Mouse (Mus musculus) liver, adult 2 months (tissue): Measurements from ENCODE around the gene Rhobtb1. TPM values are rescaled to one million over a fixed set of nuclear protein-coding genes. Genes with fewer than 3 reads are reported as not detected.
A peak's percentile ranks its signal among the peaks of the same experiment; 100 is the strongest.

Experiments used
- DNase-seq: peaks from one replicate; pipeline ENCODE4 v3.0.0-alpha.2; 2011; ENCODE audit warnings: low read depth, low spot score; ENCODE audit errors: extremely low read depth
- H3K27ac ChIP-seq: fragments of 200-500 bp; replicated peaks from 2 replicates; pipeline ENCODE4 v1.5.1; 2012; ENCODE audit warnings: low read depth, mild to moderate bottlenecking, control low read depth, inconsistent platforms, low read length; ENCODE audit not compliant: insufficient read depth
- H3K27me3 ChIP-seq: fragments of 200-500 bp; 2 replicates; pipeline ENCODE4 v1.6.1; 2012; ENCODE audit warnings: mild to moderate bottlenecking, moderate library complexity, low read length, inconsistent platforms; ENCODE audit not compliant: control insufficient read depth, insufficient read depth
- H3K36me3 ChIP-seq: fragments of 200-500 bp; 2 replicates; pipeline ENCODE4 v1.6.1; 2012; ENCODE audit warnings: low read length, inconsistent platforms; ENCODE audit not compliant: control insufficient read depth, insufficient read depth
- H3K4me1 ChIP-seq: fragments of 200-500 bp; 2 replicates; pipeline ENCODE4 v1.6.1; 2011; ENCODE audit warnings: low read length; ENCODE audit not compliant: control insufficient read depth, insufficient read depth
- H3K4me3 ChIP-seq: fragments of 200-500 bp; 2 replicates; pipeline ENCODE4 v1.5.1; 2011; ENCODE audit warnings: low read depth, mild to moderate bottlenecking, control low read depth, low read length, moderate library complexity; ENCODE audit not compliant: insufficient read depth
- H3K79me2 ChIP-seq: fragments of 200-500 bp; 2 replicates; pipeline ENCODE4 v1.6.1; 2012; ENCODE audit warnings: inconsistent platforms, mild to moderate bottlenecking, low read length, moderate library complexity; ENCODE audit not compliant: control insufficient read depth, insufficient read depth
- H3K9ac ChIP-seq: fragments of 200-500 bp; 2 replicates; pipeline ENCODE4 v1.6.1; 2012; ENCODE audit warnings: low read depth, mild to moderate bottlenecking, control low read depth, inconsistent platforms, low read length
- CTCF ChIP-seq: fragments of 200-500 bp; IDR thresholded peaks from 2 replicates; pipeline ENCODE4 v1.5.1; 2011; ENCODE audit warnings: low read depth, low read length, control low read depth
- POLR2A ChIP-seq: fragments of 200-500 bp; IDR thresholded peaks from 2 replicates; pipeline ENCODE4 v1.6.1; 2011; ENCODE audit warnings: low read length, control low read depth; ENCODE audit not compliant: insufficient read depth; ENCODE audit errors: extremely low read depth
- WGBS: fragments of 180-500 bp; shearing (Covaris S2); methylation state at CpG from one replicate; pipeline ENCODE4 v1.1.7; 2018; 5-methylcytosine and 5-hydroxymethylcytosine counted together
- polyA plus RNA-seq: library from polyadenylated mRNA; depleted of rRNA; stranded (reverse); fragments of >200 nt; gene quantifications from 2 replicates; pipeline ENCODE4 v1.2.3, GENCODE M21; 2012
- total RNA-seq: library from RNA; depleted of rRNA; stranded (reverse); fragments of >200 nt; gene quantifications from 2 replicates; pipeline ENCODE4 v1.2.3, GENCODE M21; 2014

Rhobtb1 gene
- total and polyA plus RNA-seq, 2 experiments: 14.3 to 47.9 TPM

- no peaks in the 10 kb centered on the region for H3K36me3 ChIP-seq
- H3K27me3 ChIP-seq: no peaks in the 10 kb centered on the region
- no peak overlapping the region for H3K4me3 ChIP-seq
- no peak overlapping the region for H3K27ac ChIP-seq
- TF ChIP-seq CTCF (peak; percentile 29; the same call in 1 of the 2 replicates), POLR2A (no peak)
- no peaks in the 10 kb centered on the region for H3K79me2 ChIP-seq
- peak; percentile 53 for DNase-seq
- no peaks in the 10 kb centered on the region for H3K4me1 ChIP-seq
- no peak overlapping the region for H3K9ac ChIP-seq
These were observed 36.9 kb upstream of the Rhobtb1 start for GRCm38 (mm10) chr10:69114384-69114783.

- no peak for DNase-seq
- H3K27ac ChIP-seq: no peak overlapping the region
- H3K27me3 ChIP-seq: no peaks in the 10 kb centered on the region
- no peak overlapping the region for H3K4me3 ChIP-seq
- no peaks in the 10 kb centered on the region for H3K4me1 ChIP-seq
- no peak overlapping the region for H3K9ac ChIP-seq
- H3K79me2 ChIP-seq: no peaks in the 10 kb centered on the region
- H3K36me3 ChIP-seq: no peaks in the 10 kb centered on the region
- TF ChIP-seq POLR2A (no peak), CTCF (no peak)
These were observed 33.2 kb upstream of the Rhobtb1 start for GRCm38 (mm10) chr10:69117996-69118395.

GRCm38 (mm10) chr10:69118893-69119292 is 32.3 kb upstream of the Rhobtb1 start:
- Histone ChIP-seq H3K4me1 (no peaks in the 10 kb centered on the region), H3K9ac (no peak overlapping the region), H3K27ac (no peak overlapping the region), H3K36me3 (no peaks in the 10 kb centered on the region), H3K4me3 (no peak overlapping the region), H3K27me3 (no peaks in the 10 kb centered on the region), H3K79me2 (no peaks in the 10 kb centered on the region)
- no peak for DNase-seq
- TF ChIP-seq POLR2A (no peak), CTCF (no peak)
- WGBS: 84% methylated on average over 3 of the region's 3 CpGs

- no peak overlapping the region for H3K9ac ChIP-seq
These were observed 31.8 kb upstream of the Rhobtb1 start for GRCm38 (mm10) chr10:69119456-69119855.

GRCm38 (mm10) chr10:69126546-69126945 is 24.7 kb upstream of the Rhobtb1 start:
- H3K79me2 ChIP-seq: no peaks in the 10 kb centered on the region
- TF ChIP-seq POLR2A (no peak), CTCF (no peak)
- H3K9ac ChIP-seq: no peak overlapping the region
- DNase-seq: peak; percentile 78
- H3K4me3 ChIP-seq: no peak overlapping the region
- H3K27ac ChIP-seq: no peak overlapping the region; the same call in 1 of the 2 replicates
- H3K4me1 ChIP-seq: peaks cover 6% of the 10 kb centered on the region
- no peaks in the 10 kb centered on the region for H3K36me3 ChIP-seq
- WGBS: 21% methylated on average over 2 of the region's 2 CpGs
- no peaks in the 10 kb centered on the region for H3K27me3 ChIP-seq

More at GRCm38 (mm10) chr10:69119456-69119855, 31.8 kb upstream of the Rhobtb1 start:
- H3K79me2 ChIP-seq: no peaks in the 10 kb centered on the region
- H3K27me3 ChIP-seq: no peaks in the 10 kb centered on the region
- 77% methylated on average over 1 of the region's 1 CpGs for WGBS
- no peak for DNase-seq
- no peaks in the 10 kb centered on the region for H3K36me3 ChIP-seq
- no peaks in the 10 kb centered on the region for H3K4me1 ChIP-seq
- no peak overlapping the region for H3K4me3 ChIP-seq
- H3K27ac ChIP-seq: no peak overlapping the region
- TF ChIP-seq CTCF (no peak), POLR2A (no peak)

GRCm38 (mm10) chr10:69128531-69128930 is 22.7 kb upstream of the Rhobtb1 start:
- 78% methylated on average over 3 of the region's 3 CpGs for WGBS

More at GRCm38 (mm10) chr10:69128531-69128930, 22.7 kb upstream of the Rhobtb1 start:
- no peaks in the 10 kb centered on the region for H3K36me3 ChIP-seq
- H3K27ac ChIP-seq: no peak overlapping the region
- H3K79me2 ChIP-seq: no peaks in the 10 kb centered on the region
- H3K4me3 ChIP-seq: no peak overlapping the region
- H3K4me1 ChIP-seq: peaks cover 6% of the 10 kb centered on the region
- H3K27me3 ChIP-seq: no peaks in the 10 kb centered on the region
- no peak overlapping the region for H3K9ac ChIP-seq
- DNase-seq: no peak
- no peak for TF ChIP-seq POLR2A
- no peak for TF ChIP-seq CTCF
